Mouse (Mus musculus): ENCODE measurements around the gene Zbtb3. TPM values are rescaled to one million over a fixed set of nuclear protein-coding genes. Genes with fewer than 3 reads are reported as not detected.

Gene Zbtb3
- polyA plus RNA-seq, 1 experiment from 2014 or later: 4.6 TPM

- Histone ChIP-seq H3K27me3 (no peaks in the 10 kb centered on the region), H3K4me2 (no peak overlapping the region), H3K4me1 (peaks cover 8% of the 10 kb centered on the region; the same call in 1 of the 2 replicates), H3K36me3 (peaks cover 60% of the 10 kb centered on the region), H3K4me3 (no peak overlapping the region), H3K9me3 (no peaks in the 10 kb centered on the region), H3K27ac (no peak overlapping the region), H3K9ac (no peak overlapping the region)
- 91% methylated on average over 5 of the region's 5 CpGs for WGBS
- ATAC-seq (ENCODE audit: insufficient number of reproducible peaks, low FRiP score, low TSS enrichment, low read depth): no peak
Observed at GRCm38 (mm10) chr19:8806810-8807209, 4.5 kb downstream of the Zbtb3 start.

- Histone ChIP-seq H3K9ac (no peak overlapping the region), H3K4me3 (no peak overlapping the region), H3K27ac (no peak overlapping the region), H3K27me3 (no peaks in the 10 kb centered on the region), H3K36me3 (peaks cover 48% of the 10 kb centered on the region), H3K9me3 (no peaks in the 10 kb centered on the region), H3K4me2 (no peak overlapping the region), H3K4me1 (peaks cover 21% of the 10 kb centered on the region)
- WGBS: 71% methylated on average over 11 of the region's 11 CpGs
- no peak for ATAC-seq (ENCODE audit: insufficient number of reproducible peaks, low FRiP score, low TSS enrichment, low read depth)
Observed at GRCm38 (mm10) chr19:8815812-8816211, 13.5 kb downstream of the Zbtb3 start.

GRCm38 (mm10) chr19:8817001-8817400 is 14.6 kb downstream of the Zbtb3 start:
- H3K4me3 ChIP-seq: no peak overlapping the region
- no peak for ATAC-seq (ENCODE audit: insufficient number of reproducible peaks, low FRiP score, low TSS enrichment, low read depth)
- peaks cover 24% of the 10 kb centered on the region for H3K4me1 ChIP-seq
- H3K36me3 ChIP-seq: peaks cover 38% of the 10 kb centered on the region
- 80% methylated on average over 3 of the region's 3 CpGs for WGBS
- H3K27ac ChIP-seq: 0 out of 2 replicates have a peak overlapping the region, but pooled peaks have one; percentile 22
- H3K27me3 ChIP-seq: no peaks in the 10 kb centered on the region
- H3K4me2 ChIP-seq: 0 out of 2 replicates have a peak overlapping the region, but pooled peaks have one; percentile 12
- H3K9ac ChIP-seq: no peak overlapping the region
- no peaks in the 10 kb centered on the region for H3K9me3 ChIP-seq

GRCm38 (mm10) chr19:8818301-8818798 is 16.0 kb downstream of the Zbtb3 start:
- WGBS: 18% methylated on average over 14 of the region's 14 CpGs
- Histone ChIP-seq H3K4me2 (peak overlapping the region; percentile 89), H3K4me3 (peak overlapping the region; percentile 82), H3K27me3 (no peaks in the 10 kb centered on the region), H3K4me1 (peaks cover 36% of the 10 kb centered on the region), H3K9ac (peak overlapping the region; percentile 67), H3K36me3 (peaks cover 32% of the 10 kb centered on the region), H3K9me3 (no peaks in the 10 kb centered on the region), H3K27ac (peak overlapping the region; percentile 100)
- no peak for ATAC-seq (ENCODE audit: insufficient number of reproducible peaks, low FRiP score, low TSS enrichment, low read depth)

GRCm38 (mm10) chr19:8818801-8819595 is 16.6 kb downstream of the Zbtb3 start, which contains the start of gene Ttc9c:
Ttc9c (minus strand) TSS chr19:8819333.
- Histone ChIP-seq H3K27me3 (no peaks in the 10 kb centered on the region), H3K4me2 (peak within 1 kb of the TSS; percentile 89), H3K9me3 (no peaks in the 10 kb centered on the region), H3K27ac (peak within 1 kb of the TSS; percentile 100), H3K4me3 (peak within 1 kb of the TSS; percentile 82), H3K9ac (peak within 1 kb of the TSS; percentile 96), H3K36me3 (peaks cover 33% of the 10 kb centered on the region), H3K4me1 (peaks cover 37% of the 10 kb centered on the region)
- WGBS: under 1% methylated on average over 33 of the region's 33 CpGs
- ATAC-seq (ENCODE audit: insufficient number of reproducible peaks, low FRiP score, low TSS enrichment, low read depth): peak; percentile 95

GRCm38 (mm10) chr19:8819596-8820423 is 17.5 kb downstream of the Zbtb3 start, which contains the start of gene Hnrnpul2:
Hnrnpul2 (plus strand) TSS chr19:8820010.
- Histone ChIP-seq H3K9ac (peak within 1 kb of the TSS; percentile 96), H3K9me3 (no peaks in the 10 kb centered on the region), H3K27ac (peak within 1 kb of the TSS; percentile 100), H3K4me3 (peak within 1 kb of the TSS; percentile 82), H3K4me1 (peaks cover 37% of the 10 kb centered on the region), H3K27me3 (no peaks in the 10 kb centered on the region), H3K4me2 (peak within 1 kb of the TSS; percentile 89), H3K36me3 (peaks cover 35% of the 10 kb centered on the region)
- under 1% methylated on average over 81 of the region's 83 CpGs for WGBS
- peak; percentile 95 for ATAC-seq (ENCODE audit: insufficient number of reproducible peaks, low FRiP score, low TSS enrichment, low read depth)

- no peaks in the 10 kb centered on the region for H3K27me3 ChIP-seq
- ATAC-seq (ENCODE audit: insufficient number of reproducible peaks, low FRiP score, low TSS enrichment, low read depth): no peak
Observed at GRCm38 (mm10) chr19:8820424-8820956, 18.1 kb downstream of the Zbtb3 start.

GRCm38 (mm10) chr19:8821146-8821545 is 18.8 kb downstream of the Zbtb3 start:
- Histone ChIP-seq H3K4me1 (peaks cover 34% of the 10 kb centered on the region), H3K27me3 (no peaks in the 10 kb centered on the region), H3K27ac (peak overlapping the region; percentile 100; the same call in 1 of the 2 replicates), H3K9ac (peak overlapping the region; percentile 96), H3K4me3 (peak overlapping the region; percentile 82), H3K4me2 (peak overlapping the region; percentile 66), H3K36me3 (peaks cover 36% of the 10 kb centered on the region), H3K9me3 (no peaks in the 10 kb centered on the region)
- ATAC-seq (ENCODE audit: insufficient number of reproducible peaks, low FRiP score, low TSS enrichment, low read depth): no peak
- under 1% methylated on average over 7 of the region's 7 CpGs for WGBS

More at GRCm38 (mm10) chr19:8820424-8820956, 18.1 kb downstream of the Zbtb3 start:
- Histone ChIP-seq H3K9me3 (no peaks in the 10 kb centered on the region), H3K36me3 (peaks cover 35% of the 10 kb centered on the region), H3K4me2 (peak overlapping the region; percentile 66), H3K27ac (peak overlapping the region; percentile 100), H3K9ac (peak overlapping the region; percentile 96), H3K4me3 (peak overlapping the region; percentile 82), H3K4me1 (peaks cover 37% of the 10 kb centered on the region)
- 0% methylated on average over 46 of the region's 48 CpGs for WGBS

GRCm38 (mm10) chr19:8822696-8823095 is 20.3 kb downstream of the Zbtb3 start:
- Histone ChIP-seq H3K4me1 (peaks cover 23% of the 10 kb centered on the region), H3K27ac (no peak overlapping the region), H3K9ac (no peak overlapping the region), H3K9me3 (no peaks in the 10 kb centered on the region), H3K27me3 (no peaks in the 10 kb centered on the region), H3K4me2 (peak overlapping the region; percentile 66), H3K36me3 (peaks cover 49% of the 10 kb centered on the region), H3K4me3 (peak overlapping the region; percentile 82)
- WGBS: 81% methylated on average over 8 of the region's 8 CpGs
- ATAC-seq (ENCODE audit: insufficient number of reproducible peaks, low FRiP score, low TSS enrichment, low read depth): no peak

GRCm38 (mm10) chr19:8829660-8830059 is 27.3 kb downstream of the Zbtb3 start, which contains the start of gene AC129217.1:
AC129217.1 (plus strand) TSS chr19:8829773.
- H3K4me3 ChIP-seq: no peak within 1 kb of the TSS
- 89% methylated on average over 8 of the region's 8 CpGs for WGBS
- H3K4me1 ChIP-seq: no peaks in the 10 kb centered on the region
- no peaks in the 10 kb centered on the region for H3K27me3 ChIP-seq
- ATAC-seq (ENCODE audit: insufficient number of reproducible peaks, low FRiP score, low TSS enrichment, low read depth): no peak
- peaks cover 96% of the 10 kb centered on the region for H3K36me3 ChIP-seq
- H3K27ac ChIP-seq: no peak within 1 kb of the TSS
- no peak within 1 kb of the TSS for H3K9ac ChIP-seq
- no peaks in the 10 kb centered on the region for H3K9me3 ChIP-seq
- H3K4me2 ChIP-seq: no peak within 1 kb of the TSS

GRCm38 (mm10) chr19:8830664-8831063 is 28.3 kb downstream of the Zbtb3 start:
- Histone ChIP-seq H3K27ac (no peak overlapping the region), H3K4me2 (no peak overlapping the region), H3K4me1 (no peaks in the 10 kb centered on the region), H3K36me3 (peaks cover 97% of the 10 kb centered on the region), H3K9me3 (no peaks in the 10 kb centered on the region), H3K4me3 (no peak overlapping the region), H3K27me3 (no peaks in the 10 kb centered on the region), H3K9ac (no peak overlapping the region)
- ATAC-seq (ENCODE audit: insufficient number of reproducible peaks, low FRiP score, low TSS enrichment, low read depth): no peak
- 84% methylated on average over 8 of the region's 8 CpGs for WGBS

All from limb, embryonic 15.5 days (tissue).